Mouse (Mus musculus): ENCODE measurements around the gene Cacna1a.

GRCm38 (mm10) chr8:84539376-84539775, 151.1 kb downstream of the Cacna1a start:
- TF ChIP-seq POLR2A (IDR thresholded peaks at IDR 0.05; ENCODE audit: extremely low read depth, insufficient read depth, low read length), result no peak
- TF ChIP-seq CTCF (IDR thresholded peaks at IDR 0.05; ENCODE audit: extremely low read depth, insufficient read depth, low read length), result no peak

Data from cortical plate, adult 2 months (tissue).